Mouse (Mus musculus) mouse embryonic stem cell (cell line): ENCODE data around the gene Sipa1.

Experiments used
- in situ Hi-C, 2 experiments: fragments of 300-500 bp; cut with MboI; formaldehyde crosslinking; loops; 1 replicate in 1 of 2; 3 replicates in 1 of 2; pipeline ENCODE4 v1.14.3; 2019 to 2020; ENCODE audit warnings: low sequenced_read_pairs in 2 of 2, low pct_unique_long_range_greater_than_20kb in 1 of 2, mixed read lengths in 1 of 2; ENCODE audit not compliant: unreplicated experiment in 1 of 2

Gene Sipa1

GRCm38 (mm10) chr19:5662981-5663913, at the start of gene Sipa1:
Sipa1 (minus strand) TSS chr19:5663707.
- in situ Hi-C loops, result no loop called here

DNA sequence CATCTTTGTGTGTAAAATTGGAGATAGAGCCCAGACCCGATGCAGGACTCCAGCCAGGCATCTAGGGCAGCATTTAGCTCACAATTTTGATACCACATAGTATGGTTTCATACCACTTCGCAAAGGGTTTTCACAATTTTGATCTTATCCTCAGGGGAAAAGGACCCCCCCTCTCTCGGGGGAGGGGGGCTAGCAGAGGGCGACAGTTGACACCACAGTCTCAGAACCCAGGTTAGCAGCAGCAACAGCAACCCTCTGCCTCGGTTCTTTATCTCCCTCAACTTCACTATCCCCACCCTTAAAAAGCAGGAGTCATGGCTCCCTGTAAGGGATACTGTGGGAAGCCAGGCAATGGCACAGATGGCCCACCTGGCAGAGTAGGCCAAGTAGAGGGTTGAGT, 49.7 kb upstream of the Sipa1 start:
- in situ Hi-C loops, result loop anchor here in 1 of 2 experiments (5.0 kb wide), 1 partner anchor 64 kb away; no protein-coding TSS in a partner anchor

GRCm38 (mm10) chr19:5711907-5712460, 48.5 kb upstream of the Sipa1 start:
- in situ Hi-C loops, result loop anchor here in 1 of 2 experiments (5.0 kb wide), 1 partner anchor 65 kb away; no protein-coding TSS in a partner anchor

GRCm38 (mm10) chr19:5711218-5711617, 47.7 kb upstream of the Sipa1 start:
- in situ Hi-C loops, result loop anchor here in 1 of 2 experiments (5.0 kb wide), 1 partner anchor 66 kb away; no protein-coding TSS in a partner anchor

DNA sequence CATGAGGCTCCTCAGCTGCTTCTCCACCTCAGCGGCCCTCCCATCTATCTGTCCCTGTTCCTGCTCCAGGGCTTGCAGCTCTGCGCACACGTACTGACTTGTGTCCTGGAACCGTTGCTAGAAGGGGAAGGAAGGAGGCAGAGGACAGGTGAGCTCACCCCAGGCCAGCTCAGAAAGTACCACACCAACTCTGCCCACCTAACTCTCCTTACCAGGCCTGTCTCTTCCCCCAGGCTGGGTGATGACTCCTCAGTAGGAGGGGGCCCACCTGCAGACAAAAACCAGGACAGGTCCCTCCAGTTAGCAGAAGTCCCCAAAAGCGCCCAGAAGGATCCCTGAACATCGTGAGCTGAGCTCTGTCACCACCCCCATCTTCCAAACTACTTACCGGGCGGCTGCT, 47.1 kb upstream of the Sipa1 start:
- in situ Hi-C loops, result loop anchor here in 1 of 2 experiments (5.0 kb wide), 1 partner anchor 67 kb away; no protein-coding TSS in a partner anchor

- in situ Hi-C loops, result loop anchor here in 1 of 2 experiments (5.0 kb wide), 1 partner anchor 67 kb away; no protein-coding TSS in a partner anchor
These were observed 46.6 kb upstream of the Sipa1 start for GRCm38 (mm10) chr19:5710068-5710467.

GRCm38 (mm10) chr19:5704801-5705571, 41.5 kb upstream of the Sipa1 start:
- in situ Hi-C loops, result no loop called here

GRCm38 (mm10) chr19:5704163-5704800, 40.8 kb upstream of the Sipa1 start, which contains the start of gene Kcnk7:
Kcnk7 (plus strand) TSS chr19:5704367.
- in situ Hi-C loops, result no loop called here

DNA sequence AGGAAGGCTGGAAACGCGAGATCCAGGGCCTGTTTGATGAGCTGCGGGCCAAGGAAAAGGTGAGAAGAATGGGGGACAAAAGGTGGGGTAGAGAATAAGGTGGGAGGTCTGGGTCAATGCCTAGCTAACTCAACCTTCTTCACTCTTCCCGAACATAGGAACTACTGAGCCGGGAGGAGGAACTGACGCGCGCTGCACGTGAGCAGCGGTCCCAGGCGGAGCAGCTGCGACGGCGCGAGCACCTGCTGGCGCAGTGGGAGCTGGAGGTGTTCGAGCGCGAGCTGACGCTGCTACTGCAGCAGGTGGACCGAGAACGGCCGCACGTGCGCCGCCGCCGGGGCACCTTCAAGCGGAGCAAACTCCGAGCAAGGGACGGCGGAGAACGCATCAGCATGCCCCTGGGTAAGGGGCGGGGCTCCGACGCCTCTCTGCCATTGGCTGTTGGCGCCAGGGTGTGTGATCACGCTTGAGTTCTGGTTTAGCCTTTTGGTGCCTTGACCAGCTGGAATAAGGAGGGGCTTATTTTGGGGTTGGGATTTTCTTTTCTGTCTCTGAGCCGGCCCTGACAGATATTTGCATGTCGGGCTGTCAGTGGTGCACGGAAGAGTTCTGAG, 32.4 kb upstream of the Sipa1 start:
- in situ Hi-C loops, result no loop called here

DNA sequence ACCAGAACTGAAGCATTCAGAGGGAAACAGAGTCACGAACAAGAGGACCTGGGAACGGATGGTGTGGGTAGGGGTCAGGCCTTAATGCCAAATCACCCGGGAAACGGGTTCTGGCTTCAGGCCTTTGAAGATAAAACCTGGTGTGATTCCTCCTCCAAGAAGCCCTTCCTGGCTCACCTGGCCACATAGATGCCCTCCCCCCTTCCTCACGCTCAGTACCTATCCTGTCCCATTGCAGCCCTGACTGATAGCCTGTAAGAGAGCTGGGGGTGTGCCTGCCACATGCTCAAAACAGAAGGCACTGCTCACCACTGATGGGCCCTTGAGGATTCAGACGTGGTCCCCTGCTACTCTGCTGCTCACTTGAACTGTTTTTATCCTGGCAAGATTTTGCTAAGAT, 30.3 kb upstream of the Sipa1 start:
- in situ Hi-C loops, result no loop called here

GRCm38 (mm10) chr19:5692913-5693396, 29.4 kb upstream of the Sipa1 start:
- in situ Hi-C loops, result no loop called here

DNA sequence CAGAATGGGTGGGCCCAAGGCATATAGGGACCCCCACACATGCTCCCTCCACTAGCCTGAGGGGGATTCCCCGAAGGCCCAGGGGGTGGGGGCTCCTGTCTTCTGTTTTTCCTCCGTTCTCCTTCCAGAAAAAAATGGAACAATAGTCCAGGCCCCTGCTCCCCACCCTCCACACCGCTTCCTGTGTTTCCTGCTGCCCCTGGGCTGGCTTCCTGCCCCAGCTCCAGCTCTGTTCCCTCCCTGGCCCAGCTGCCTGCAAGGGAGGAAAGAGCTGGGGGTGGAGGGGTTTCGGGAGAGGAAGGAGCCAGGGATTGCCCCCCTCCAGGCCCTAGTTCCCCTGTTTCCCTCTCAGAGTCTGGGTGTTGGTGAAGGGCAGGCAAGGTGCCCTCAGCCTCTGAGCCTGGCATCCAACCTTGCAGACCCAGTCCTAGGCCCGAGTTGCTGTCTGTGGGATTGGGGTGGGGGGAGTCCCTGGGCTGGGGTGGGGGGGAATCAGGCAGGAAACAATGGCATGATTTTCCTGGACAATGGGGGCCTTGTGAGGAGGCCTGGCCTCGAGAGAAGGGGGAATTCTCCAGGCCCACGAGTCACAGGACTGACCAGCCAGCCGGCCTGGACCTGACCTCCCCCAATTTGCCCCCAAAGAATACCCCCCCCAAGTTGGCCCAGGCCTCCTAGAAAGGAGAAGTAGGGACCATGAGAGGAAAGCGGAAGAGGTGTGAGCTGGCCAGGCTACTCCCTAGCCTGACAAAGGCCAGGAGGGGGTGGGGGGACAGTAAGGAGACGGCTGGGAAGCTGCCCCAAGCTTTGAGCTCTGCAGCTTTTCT, 28.8 kb upstream of the Sipa1 start:
- in situ Hi-C loops, result no loop called here

DNA sequence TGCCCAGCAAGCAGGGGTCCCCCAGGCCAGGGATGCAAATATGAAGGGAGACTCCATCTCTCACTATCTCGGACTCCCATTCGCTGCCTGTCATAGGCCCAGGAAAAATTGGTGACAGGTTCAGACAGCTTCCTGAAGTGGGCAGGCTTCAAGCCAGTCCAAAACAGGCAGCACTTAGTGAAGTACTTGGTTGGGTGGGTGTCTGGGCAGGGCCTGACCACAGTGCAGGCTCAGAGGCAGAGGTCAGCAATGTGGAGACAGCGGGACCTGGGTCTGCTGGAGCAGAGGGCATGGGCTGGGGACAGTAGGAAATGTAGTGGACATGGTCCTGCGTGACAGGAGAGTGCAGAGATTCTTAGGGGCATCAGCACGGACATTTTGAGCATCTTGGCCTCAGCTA, 28.1 kb upstream of the Sipa1 start:
- in situ Hi-C loops, result no loop called here

DNA sequence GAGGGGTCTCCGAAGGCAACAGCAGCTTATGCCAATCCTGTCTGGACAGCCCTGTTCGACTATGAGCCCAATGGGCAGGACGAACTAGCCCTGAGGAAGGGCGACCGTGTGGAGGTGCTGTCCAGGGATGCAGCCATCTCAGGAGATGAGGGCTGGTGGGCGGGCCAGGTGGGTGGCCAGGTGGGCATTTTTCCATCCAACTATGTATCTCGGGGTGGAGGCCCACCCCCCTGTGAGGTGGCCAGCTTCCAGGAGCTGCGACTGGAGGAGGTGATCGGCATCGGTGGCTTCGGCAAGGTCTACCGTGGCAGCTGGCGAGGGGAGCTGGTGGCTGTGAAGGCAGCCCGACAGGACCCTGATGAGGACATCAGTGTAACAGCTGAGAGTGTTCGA, 26.8 kb upstream of the Sipa1 start:
- in situ Hi-C loops, result no loop called here

DNA sequence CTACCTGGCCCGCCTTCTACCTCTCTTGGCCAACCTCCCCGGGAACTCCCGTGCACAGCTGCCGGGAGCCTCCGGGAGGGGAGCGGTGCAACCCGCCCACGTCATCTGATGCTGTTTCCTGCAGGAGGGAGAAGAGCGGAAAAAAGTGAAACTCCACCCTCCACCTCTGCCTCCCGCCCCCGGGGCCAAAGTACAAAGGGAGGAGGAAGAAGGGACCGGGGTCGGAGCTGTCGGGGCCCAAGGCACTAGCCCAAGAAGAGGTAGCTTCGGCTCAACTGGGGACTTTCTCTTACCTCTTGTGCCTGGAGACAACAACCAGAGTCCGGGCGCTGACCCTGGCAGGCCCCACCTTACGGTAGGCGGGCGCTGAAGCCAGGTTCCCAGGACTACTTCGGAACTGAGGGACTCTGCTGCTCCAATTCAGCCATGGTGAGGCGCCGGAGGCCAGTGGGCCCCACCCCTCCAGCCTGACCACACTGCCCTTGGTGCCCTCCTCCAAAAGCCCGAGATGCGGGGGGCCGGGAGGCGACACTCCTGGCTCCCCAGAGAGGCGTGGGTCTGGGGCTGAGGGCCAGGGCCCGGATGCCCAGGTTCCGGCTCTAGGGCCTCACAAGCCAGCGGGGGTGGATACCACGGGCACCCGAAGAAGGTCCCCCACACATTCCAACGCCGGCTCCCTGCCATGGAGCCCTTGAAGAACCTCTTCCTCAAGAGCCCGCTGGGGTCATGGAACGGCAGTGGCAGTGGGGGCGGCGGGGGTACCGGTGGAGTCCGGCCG, 26.2 kb upstream of the Sipa1 start:
- in situ Hi-C loops, result no loop called here

DNA sequence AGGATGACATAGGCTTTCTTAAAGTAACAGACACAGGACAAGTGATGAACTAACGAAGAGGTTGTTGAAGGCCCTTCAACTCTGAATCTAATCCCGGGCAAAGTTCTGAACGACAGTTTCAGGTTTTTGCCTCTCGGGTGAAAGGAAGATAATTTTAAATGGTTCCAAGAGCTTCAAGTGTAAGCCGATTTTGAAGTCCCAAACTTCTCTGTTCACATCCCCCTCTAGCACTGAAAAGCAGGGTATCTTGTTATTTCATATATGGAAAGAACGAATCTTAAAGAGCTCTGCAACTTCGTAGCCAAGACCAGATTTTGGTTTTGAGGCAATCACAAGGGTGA, 25.6 kb upstream of the Sipa1 start:
- in situ Hi-C loops, result no loop called here
